Mouse (Mus musculus) liver, postnatal 0 days (tissue): ENCODE results near the gene Lsm12.

Source experiments
- CTCF ChIP-seq: sonication (generic); IDR thresholded peaks from 2 replicates; pipeline ENCODE4 v1.5.1; 2016; ENCODE audit warnings: antibody characterized with exemption, low read depth
- EP300 ChIP-seq: IDR thresholded peaks from 2 replicates; pipeline ENCODE4 v1.6.1; 2016; ENCODE audit warnings: antibody characterized with exemption, low read depth, mild to moderate bottlenecking

DNA sequence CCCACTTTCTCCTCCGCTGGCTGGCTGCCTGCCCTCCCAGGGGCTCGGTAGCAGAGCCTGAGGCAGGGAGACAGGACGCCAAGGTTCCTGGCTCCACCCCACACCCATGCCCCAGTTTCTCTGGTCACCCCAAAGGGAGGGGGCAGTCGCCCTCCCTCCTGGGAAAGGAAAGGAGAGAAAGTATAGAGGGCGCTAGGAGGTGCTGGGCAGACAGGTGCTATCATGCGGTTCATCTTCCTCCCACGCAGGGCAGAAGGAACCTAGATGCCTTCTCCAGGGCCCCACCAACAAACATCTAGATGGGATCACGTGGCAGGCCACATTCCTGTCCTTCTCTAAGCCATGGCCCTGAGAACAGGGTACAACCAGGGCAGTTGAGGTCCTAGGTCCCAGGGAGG lies 36.9 kb upstream of the Lsm12 start:
- TF ChIP-seq CTCF: no peak
- no peak for TF ChIP-seq EP300
